Mouse (Mus musculus) sigmoid colon, adult 10 weeks (tissue): ENCODE results near the gene Olfr768. TPM values are rescaled to one million over a fixed set of nuclear protein-coding genes. Genes with fewer than 3 reads are reported as not detected.

ENCODE experiments used
- polyA plus RNA-seq: library from polyadenylated mRNA; stranded (reverse); fragments of 350-450 nt; fragmentation: Illumina TruSeq; extraction: RNeasy Lipid Tissue Mini Kit (QIAGEN cat#74804); gene quantifications from one replicate; pipeline ENCODE4 v1.2.3, GENCODE M21; 2014; ENCODE audit warnings: low read depth, low replicate concordance

Gene Olfr768
- polyA plus RNA-seq = not detected

DNA sequence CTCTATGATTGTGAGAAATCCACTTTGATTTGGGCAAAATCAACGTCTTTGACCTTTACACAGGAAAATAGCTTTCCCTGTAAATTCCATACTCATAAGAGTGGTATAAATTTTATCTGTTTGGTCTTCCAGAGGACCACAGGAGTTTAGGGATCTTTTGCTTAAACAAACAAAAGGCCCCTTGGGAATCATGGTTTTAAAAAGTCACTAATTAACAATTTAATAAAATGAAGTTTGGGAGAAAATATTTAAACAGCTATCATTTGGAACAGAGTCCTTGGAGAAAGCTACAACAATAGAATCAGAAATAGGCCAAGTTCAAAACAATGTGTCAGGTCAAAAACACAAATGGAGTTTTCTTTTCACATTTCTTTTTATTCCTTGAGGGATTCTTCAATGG is at the start of gene Olfr768:
TSS of gene Olfr768 (minus strand) at position 101 of the 400 bp plus-strand sequence.

DNA sequence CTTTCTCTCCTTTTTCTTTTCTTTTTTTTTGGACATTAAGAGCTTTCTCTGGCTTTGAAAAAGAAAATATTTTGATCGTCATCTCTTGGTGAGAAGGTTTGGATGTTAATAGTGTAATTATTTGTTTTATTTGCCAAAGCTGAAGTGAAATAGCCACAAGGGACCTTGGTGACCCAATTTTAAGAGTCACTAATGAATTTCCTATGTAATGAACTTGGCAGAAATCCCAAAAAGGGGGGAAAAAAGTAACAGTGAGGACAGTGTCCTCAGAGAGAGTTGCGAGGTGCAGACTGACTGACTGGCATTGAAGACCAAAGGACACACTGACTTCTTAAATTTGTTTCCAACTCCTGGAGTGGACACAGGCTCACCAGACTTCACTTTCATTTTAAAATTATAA is 39.7 kb upstream of the Olfr768 start, which contains the start of gene Olfr770:
TSS of gene Olfr770 (minus strand) at position 101 of the 400 bp plus-strand sequence.

DNA sequence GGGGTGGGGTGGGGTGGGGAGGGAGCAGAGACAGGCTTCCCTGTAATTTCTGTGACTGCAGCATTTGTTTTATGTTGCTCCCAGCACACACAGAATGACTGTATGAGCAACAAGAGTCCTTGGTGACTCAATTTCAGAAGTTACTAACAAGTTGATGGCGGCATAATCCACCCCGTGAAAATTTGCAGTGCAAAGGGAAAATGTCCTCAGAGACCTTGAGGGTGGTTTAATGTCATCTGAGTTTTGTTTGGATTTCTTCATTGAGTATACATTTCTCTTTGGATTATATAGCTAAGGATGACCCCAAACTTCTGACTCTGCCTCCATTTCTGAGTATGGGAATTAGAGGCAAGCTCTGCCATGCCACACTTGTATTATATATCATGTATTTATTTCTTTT is 18.6 kb upstream of the Olfr768 start, which contains the start of gene Olfr769:
TSS of gene Olfr769 (minus strand) at position 101 of the 400 bp plus-strand sequence.

DNA sequence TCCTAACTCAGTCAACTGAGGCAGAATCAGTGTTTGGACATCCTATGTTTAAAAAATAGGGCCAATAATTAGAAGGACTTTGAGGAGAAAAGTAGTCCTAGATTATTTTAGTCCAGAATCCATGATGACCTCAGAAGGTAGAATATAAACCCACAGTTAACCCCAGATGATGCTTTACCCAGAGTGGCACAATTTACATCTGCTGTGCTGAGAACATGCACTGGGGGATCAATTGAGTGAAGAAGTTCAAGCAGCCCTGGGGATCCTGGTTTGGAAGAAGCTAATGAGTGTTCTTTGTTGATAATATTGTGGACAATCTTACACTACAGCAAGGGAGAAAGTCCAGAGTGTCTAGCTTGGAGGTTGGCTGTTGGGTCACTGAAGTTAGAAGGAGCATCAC is 16.4 kb downstream of the Olfr768 start, which contains the start of gene Olfr767:
TSS of gene Olfr767 (minus strand) at position 101 of the 400 bp plus-strand sequence.

DNA sequence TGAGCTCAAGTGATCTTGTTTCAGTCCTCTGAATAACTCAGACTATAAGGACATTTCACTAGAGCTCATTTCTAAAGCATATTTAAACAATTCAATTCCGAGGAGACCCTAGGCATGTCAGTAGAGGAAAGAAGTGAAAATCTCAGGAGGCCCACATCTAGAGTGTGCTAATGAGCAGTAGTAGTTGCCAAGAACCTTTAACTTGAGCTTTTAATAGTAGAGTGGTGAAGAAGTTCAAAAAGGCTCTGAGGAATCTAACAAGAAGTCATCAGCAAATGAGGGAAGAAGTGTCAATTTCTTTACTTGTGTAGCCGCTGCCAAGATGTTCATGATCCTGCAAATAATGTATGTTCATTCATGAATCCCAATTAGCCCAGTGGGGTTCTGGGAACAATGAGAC is 30.3 kb downstream of the Olfr768 start, which contains the start of gene Olfr766-ps1:
TSS of gene Olfr766-ps1 (minus strand) at position 101 of the 400 bp plus-strand sequence.

DNA sequence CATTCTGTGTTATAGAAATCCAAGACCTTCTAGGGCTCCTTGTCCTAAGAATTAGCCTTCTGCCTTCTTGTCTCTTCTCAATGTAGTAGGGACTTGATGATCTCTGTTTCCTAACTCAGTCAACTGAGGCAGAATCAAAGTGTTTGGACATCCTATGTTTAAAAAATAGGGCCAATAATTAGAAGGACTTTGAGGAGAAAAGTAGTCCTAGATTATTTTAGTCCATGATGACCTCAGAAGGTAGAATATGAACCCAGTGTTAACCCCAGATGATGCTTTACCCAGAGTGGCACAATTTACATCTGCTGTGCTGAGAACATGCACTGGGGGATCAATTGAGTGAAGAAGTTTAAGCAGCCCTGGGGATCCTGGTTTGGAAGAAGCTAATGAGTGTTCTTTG is 49.3 kb downstream of the Olfr768 start, which contains the start of gene Olfr765:
TSS of gene Olfr765 (minus strand) at position 101 of the 400 bp plus-strand sequence.

Other genes with a start within 250 kb of the Olfr768 start
- gene Gdf11, start 207.7 kb downstream of the Olfr768 start, polyA plus RNA-seq = 2.7 TPM
- 777 TPM for gene Cd63, start 198.4 kb downstream of the Olfr768 start, polyA plus RNA-seq
- 3.9 TPM for gene Rdh5, start 176.5 kb downstream of the Olfr768 start, polyA plus RNA-seq
- not detected for gene Bloc1s1, start 175.3 kb downstream of the Olfr768 start, polyA plus RNA-seq
- 4.2 TPM for gene Itga7, start 165.6 kb downstream of the Olfr768 start, polyA plus RNA-seq
- 20.4 TPM for gene Mettl7b, start 138.4 kb downstream of the Olfr768 start, polyA plus RNA-seq
- gene Olfr9, start 109.9 kb downstream of the Olfr768 start, polyA plus RNA-seq = not detected
- not detected for gene Olfr763, start 88.6 kb downstream of the Olfr768 start, polyA plus RNA-seq
- gene Olfr764-ps1, start 59.5 kb downstream of the Olfr768 start, polyA plus RNA-seq = not detected
- not detected for gene Olfr765, start 49.4 kb downstream of the Olfr768 start, polyA plus RNA-seq
- not detected for gene Olfr766-ps1, start 30.4 kb downstream of the Olfr768 start, polyA plus RNA-seq
- not detected for gene Olfr767, start 16.5 kb downstream of the Olfr768 start, polyA plus RNA-seq
- gene Olfr769, start 18.5 kb upstream of the Olfr768 start, polyA plus RNA-seq = not detected
- gene Olfr770, start 39.6 kb upstream of the Olfr768 start, polyA plus RNA-seq = not detected
- not detected for gene Olfr771, start 65.4 kb upstream of the Olfr768 start, polyA plus RNA-seq
- gene Olfr772, start 78.5 kb upstream of the Olfr768 start, polyA plus RNA-seq = not detected
- not detected for gene Olfr773, start 88.0 kb upstream of the Olfr768 start, polyA plus RNA-seq
- gene Olfr774, start 136.8 kb upstream of the Olfr768 start, polyA plus RNA-seq = not detected
- gene Olfr775, start 149.0 kb upstream of the Olfr768 start, polyA plus RNA-seq = not detected
- gene Olfr776, start 159.8 kb upstream of the Olfr768 start, polyA plus RNA-seq = not detected
- gene Olfr777, start 172.1 kb upstream of the Olfr768 start, polyA plus RNA-seq = not detected
- not detected for gene Olfr780, start 218.7 kb upstream of the Olfr768 start, polyA plus RNA-seq
- gene Olfr781, start 229.5 kb upstream of the Olfr768 start, polyA plus RNA-seq = not detected
- gene Olfr782, start 249.5 kb upstream of the Olfr768 start, polyA plus RNA-seq = not detected